Mouse (Mus musculus) heart, adult 11 months (tissue): Measurements from ENCODE around the gene Ilf3.

Experiments used
- DNase-seq: peaks from one replicate; pipeline ENCODE4 v3.0.0; 2022

The Ilf3 gene

DNA sequence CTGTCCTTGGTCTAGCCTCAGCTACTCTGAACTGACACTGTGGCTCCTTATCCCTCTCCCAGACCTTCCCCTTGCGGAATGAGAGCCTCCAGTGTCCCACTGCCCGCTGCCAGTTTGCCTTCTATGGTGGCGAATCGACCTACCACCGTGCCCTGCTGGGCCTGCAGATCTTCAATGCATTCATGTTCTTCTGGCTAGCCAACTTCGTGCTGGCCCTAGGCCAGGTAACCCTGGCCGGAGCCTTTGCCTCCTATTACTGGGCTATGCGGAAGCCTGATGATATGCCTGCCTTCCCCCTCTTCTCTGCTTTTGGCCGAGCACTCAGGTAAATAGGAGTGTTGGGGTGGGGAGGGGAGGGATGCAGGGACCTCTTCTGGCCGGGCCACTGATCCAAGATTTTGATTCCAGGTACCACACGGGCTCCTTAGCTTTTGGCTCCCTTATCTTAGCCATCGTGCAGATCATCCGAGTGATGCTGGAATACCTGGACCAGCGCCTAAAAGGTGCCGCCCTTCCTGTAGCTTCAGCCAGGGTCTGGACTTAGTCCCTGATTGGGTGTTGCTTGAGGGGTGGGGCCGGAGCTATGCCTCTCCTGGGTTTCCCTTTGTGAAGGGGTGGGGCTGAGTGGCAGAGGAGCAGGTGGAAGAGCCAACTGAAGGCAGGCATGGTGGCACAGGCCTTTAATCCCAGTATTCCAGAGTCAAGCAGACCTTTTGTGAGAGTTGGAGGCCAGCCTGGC is 20.9 kb upstream of the Ilf3 start:
- DNase-seq = peak; percentile 95

GRCm38 (mm10) chr9:21348152-21348551 is 19.5 kb upstream of the Ilf3 start:
- no peak for DNase-seq

DNA sequence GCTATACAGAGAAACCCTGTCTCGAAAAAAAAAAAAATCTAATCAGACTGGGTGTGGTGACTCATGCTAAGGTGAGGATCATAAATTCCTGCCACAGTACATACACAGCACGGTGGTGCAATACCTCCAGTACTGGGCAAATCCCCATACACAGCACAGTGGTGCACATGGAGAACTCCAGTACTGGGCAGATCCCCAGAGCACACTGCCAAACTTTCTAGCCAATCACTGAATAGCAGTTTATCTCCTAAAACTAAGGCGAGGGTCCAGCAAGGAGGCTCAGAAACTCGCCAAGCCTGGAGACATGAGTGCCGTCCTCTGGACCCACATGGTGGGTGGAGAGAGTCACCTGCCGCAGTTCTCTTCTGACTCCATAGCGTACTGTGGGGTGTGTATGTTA is 16.5 kb upstream of the Ilf3 start:
- DNase-seq = no peak

- DNase-seq = no peak
Measured at GRCm38 (mm10) chr9:21351702-21352377, 15.8 kb upstream of the Ilf3 start.

GRCm38 (mm10) chr9:21352463-21353372 is 15.0 kb upstream of the Ilf3 start:
- peak; percentile 98 for DNase-seq

DNA sequence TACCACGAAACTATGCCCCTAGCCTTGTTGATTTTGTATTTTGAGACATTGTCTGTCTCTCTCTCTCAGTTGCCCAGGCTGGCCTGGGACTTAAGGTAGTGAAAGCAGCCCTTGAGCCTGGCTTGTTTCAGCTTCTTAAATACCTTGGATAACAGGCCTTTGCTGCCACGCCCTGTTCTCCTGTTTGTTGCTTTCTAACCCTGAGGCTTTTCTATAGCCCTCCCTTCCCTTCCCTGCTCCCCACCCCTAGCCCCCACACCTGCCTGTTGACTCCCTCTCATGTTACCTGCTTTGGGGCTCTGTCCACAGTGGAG is 14.3 kb upstream of the Ilf3 start:
- no peak for DNase-seq

- no peak for DNase-seq
Measured at GRCm38 (mm10) chr9:21354796-21355195, 12.9 kb upstream of the Ilf3 start.

DNA sequence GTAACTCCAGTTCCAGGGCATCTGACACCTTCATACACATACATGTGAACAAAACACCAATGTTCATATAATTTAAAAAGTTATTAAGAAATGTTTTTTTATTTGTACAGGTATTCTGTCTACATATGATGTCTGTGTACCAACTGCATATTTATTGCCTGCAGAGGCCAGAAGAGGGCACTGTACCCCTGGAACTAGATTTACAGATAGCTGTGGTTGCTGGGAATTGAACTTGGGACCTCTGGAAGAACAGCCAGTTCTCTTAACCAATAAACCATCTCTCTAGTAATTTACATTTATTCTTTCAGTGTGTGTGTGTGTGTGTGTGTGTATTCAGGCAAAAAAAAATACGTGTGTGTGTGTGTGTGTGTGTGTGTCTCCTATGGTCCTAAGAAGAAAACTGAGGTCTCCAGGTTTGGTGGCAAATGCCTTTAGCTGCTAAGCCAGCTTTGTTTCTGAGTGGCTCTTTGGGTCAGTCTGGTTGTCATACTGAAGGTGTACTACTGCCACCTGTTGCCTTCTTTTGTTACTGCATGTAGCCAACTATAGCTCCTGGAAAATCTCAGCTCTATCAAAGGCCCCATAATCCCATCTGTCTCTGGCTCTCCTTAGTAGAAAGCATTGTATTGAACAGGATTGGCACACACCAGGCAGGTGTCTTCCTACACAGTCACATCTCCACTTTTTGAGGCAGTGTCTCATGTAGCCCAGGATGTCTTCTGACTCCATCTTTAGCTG is 10.5 kb upstream of the Ilf3 start:
- peak; percentile 92 for DNase-seq

DNA sequence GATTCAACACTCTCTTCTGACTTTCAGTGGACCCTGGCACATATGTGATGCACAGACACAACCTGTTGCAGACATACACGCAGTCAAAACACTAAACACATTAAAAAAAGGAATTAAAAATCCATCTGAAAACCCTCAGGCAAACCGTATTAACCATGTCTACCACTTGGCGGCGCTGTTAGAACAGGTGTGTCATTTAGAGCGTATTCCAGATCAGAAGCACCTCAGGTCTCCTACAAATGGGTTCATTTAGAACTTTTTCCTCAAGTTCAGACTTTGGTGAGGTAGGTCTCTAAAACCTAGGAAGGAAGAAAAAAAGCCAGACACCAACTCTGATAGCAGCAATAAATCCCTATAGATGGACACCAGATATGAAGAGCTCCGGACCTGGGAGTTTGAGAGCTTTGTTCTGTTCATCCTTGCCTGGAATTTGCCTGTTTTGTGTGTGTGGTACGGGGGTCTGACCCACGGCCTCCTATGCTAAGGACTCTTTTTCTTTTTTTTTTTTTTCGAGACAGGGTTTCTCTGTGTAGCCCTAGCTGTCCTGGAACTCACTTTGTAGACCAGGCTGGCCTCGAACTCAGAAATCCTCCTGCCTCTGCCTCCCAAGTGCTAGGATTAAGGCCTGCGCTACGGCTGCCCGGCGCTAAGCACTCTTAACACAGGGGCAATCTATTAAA is 990 bp upstream of the Ilf3 start:
- peak; percentile 91 for DNase-seq

- DNase-seq = peak; percentile 99
Measured at GRCm38 (mm10) chr9:21368131-21368584, 487 bp downstream of the Ilf3 start.

- peak; percentile 90 for DNase-seq
Measured at GRCm38 (mm10) chr9:21369080-21369479, 1.4 kb downstream of the Ilf3 start.

GRCm38 (mm10) chr9:21370876-21371275 is 3.2 kb downstream of the Ilf3 start:
- DNase-seq = no peak

DNA sequence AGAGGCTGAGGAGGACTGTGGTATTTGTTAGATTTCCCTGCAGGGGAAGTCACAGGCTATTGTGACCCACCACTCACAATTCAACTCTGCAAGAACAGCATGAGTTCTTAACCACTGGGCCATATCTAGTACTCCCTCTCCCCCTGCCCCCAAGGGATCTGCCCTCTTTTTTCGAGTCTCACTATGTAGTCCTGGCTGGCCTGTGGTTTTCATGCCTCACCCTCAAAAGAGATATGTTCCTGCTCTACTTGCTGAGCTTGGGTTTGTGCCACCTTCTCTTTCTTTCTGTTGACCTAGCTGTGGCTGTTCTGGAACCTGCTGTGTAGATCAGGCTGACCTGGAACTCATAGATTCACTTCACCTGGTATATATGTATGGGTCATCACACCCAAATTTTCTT is 4.8 kb downstream of the Ilf3 start:
- no peak for DNase-seq

- no peak for DNase-seq
Measured at GRCm38 (mm10) chr9:21379195-21379594, 11.5 kb downstream of the Ilf3 start.

DNA sequence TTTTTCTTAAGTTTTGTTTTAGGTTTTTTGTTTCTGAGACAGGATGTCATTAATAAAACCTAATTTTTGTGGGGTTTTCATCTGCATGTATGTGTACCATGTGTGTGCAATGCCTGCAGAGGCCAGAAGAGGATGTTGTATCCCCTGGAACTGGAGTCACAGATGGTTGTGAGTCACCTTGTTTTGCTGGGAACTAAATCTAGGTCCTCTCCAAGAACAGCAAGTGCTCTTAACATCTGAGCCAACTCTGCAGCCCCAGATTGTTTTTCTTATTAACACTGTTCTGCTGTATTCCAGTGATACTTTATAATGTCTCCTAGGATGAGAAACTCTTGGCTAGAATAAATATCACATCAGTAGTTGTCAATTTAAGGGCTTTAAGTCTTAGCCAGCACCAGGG is 13.2 kb downstream of the Ilf3 start:
- DNase-seq = no peak

DNA sequence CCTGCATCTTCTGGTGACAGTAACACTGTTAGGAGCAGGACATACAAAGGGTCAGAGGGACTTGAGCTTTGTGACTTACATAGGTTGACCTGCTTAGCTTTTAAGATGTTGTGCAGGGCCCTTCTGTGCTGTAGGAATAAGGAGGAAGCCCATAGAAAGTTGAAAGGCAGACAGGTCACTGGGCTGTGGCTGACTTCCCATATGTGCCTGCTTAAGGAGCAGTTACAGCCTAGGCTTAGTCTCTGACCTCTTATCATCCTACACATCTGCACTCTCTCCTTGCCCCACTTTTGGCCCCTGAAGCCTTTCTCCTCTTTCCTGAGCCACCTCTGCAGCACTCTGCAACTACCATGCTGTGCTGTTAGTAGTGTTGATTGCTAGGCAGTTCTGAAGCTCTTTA is 16.3 kb downstream of the Ilf3 start:
- no peak for DNase-seq

GRCm38 (mm10) chr9:21392646-21393175 is 25.0 kb downstream of the Ilf3 start:
- DNase-seq = peak; percentile 96

GRCm38 (mm10) chr9:21395692-21396091 is 28.0 kb downstream of the Ilf3 start:
- peak; percentile 76 for DNase-seq

DNA sequence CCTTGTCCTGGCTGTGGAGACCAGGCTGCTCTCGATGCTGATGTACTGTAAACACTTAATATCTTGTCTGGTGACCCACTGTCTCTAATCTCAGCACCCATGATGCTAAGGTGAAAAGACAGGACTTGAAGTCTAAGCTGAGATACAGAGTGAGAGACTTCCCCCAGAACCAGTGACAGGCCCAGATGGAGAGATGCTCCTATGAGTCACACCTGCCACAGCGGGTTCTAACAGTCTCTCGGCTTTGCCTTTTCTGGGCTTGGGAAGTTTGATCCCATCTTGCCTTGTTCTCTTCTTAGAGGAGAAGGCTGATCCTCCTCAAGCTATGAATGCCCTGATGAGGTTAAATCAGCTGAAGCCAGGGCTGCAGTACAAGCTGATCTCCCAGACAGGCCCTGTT is 29.5 kb downstream of the Ilf3 start:
- no peak for DNase-seq

- DNase-seq = no peak
Measured at GRCm38 (mm10) chr9:21401042-21401441, 33.4 kb downstream of the Ilf3 start.

GRCm38 (mm10) chr9:21402764-21403253 is 35.1 kb downstream of the Ilf3 start:
- no peak for DNase-seq

DNA sequence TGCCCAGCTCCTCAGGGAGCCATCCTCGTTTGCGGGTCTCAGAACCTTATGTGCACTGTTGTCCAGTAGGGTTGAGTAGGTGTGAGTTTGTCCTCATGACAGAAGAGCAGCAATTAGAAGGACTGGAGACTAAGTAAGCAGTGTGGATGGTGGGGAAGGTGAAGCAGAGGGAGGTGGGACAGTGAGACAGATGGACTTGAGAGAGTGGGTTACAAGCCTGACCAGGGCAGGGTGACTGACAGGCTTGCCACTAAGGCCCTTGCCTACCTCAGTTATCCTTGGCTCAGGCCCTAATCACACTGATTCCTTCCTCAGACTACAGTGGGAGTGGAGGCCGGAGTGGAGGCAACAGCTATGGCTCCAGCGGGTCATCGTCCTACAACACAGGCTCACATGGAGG is 36.1 kb downstream of the Ilf3 start:
- no peak for DNase-seq
